Mouse (Mus musculus) heart, adult 2 months (tissue): ENCODE results near the gene Ctps2.

Source experiments
- CTCF ChIP-seq: fragments of 200-600 bp; IDR thresholded peaks from 2 replicates; pipeline ENCODE4 v1.8.1; 2022; ENCODE audit warnings: antibody characterized with exemption, mild to moderate bottlenecking, moderate library complexity
- EP300 ChIP-seq: fragments of 200-500 bp; IDR thresholded peaks from 2 replicates; pipeline ENCODE4 v1.6.1; 2011; ENCODE audit warnings: low read depth, low read length, control low read depth; ENCODE audit not compliant: insufficient read depth

DNA sequence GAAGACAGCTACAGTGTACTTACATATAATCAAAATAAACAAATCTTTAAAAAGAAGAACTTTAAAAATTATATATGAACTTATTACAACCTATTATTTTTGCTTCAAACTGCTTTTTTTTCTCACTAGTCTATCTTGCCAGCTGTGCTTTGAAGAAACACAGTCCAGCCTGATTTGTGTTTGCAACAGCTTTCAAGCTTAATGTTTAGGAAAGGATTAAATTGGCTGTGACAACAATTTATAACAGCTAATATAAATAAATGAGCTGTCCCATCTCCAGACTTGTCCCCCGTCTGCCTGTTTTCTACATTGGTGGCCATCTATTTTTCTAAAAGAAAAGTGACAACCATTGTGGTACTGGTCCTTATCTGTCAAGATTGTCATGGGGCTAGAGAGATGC, 41.0 kb downstream of the Ctps2 start:
- no peak for TF ChIP-seq CTCF
- TF ChIP-seq EP300, result no peak
